Mouse (Mus musculus): ENCODE data around the gene Osbpl5. TPM values are rescaled to one million over a fixed set of nuclear protein-coding genes. Genes with fewer than 3 reads are reported as not detected.

Osbpl5 gene
- polyA plus RNA-seq, 1 experiment from 2014 or later: 27.6 TPM

- peaks cover 25% of the 10 kb centered on the region for H3K4me1 ChIP-seq (replicated peaks)
- no peak overlapping the region for H3K9ac ChIP-seq
- no peak overlapping the region for H3K4me2 ChIP-seq
- peaks cover 33% of the 10 kb centered on the region for H3K36me3 ChIP-seq
- WGBS: 72% methylated on average over 1 of the region's 1 CpGs
- no peak for ATAC-seq (ENCODE audit: low FRiP score)
- H3K4me3 ChIP-seq: no peak overlapping the region
- no peak overlapping the region for H3K27ac ChIP-seq
- no peaks in the 10 kb centered on the region for H3K27me3 ChIP-seq
- H3K9me3 ChIP-seq: no peaks in the 10 kb centered on the region
Observed at GRCm38 (mm10) chr7:143717811-143718210, 39.0 kb downstream of the Osbpl5 start.

DNA sequence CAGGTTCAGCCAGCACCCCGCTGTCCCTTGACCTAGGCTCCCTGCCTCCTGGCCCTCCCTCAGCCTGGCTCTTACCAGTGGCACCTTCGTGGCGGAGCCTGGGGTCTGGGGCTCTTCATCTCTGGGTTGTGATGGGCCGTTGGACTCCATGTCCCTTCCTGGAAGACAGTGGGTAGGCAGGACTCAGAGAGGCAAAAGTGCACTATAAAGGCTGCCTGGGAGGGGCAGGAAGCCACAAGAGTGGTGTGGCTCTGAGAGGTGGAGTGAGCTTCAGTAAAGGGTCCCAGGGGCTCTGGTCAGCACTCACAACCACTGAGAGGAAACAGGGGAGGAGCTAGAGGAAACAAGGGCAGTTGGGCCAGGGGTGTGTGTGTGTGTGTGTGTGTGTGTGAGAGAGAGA is 43.4 kb downstream of the Osbpl5 start:
- H3K27ac ChIP-seq: no peak overlapping the region; the same call in 1 of the 2 replicates
- H3K27me3 ChIP-seq: no peaks in the 10 kb centered on the region
- peaks cover 71% of the 10 kb centered on the region for H3K36me3 ChIP-seq
- no peak overlapping the region for H3K4me3 ChIP-seq
- H3K4me1 ChIP-seq (replicated peaks): peaks cover 20% of the 10 kb centered on the region
- H3K4me2 ChIP-seq: no peak overlapping the region
- 89% methylated on average over 4 of the region's 4 CpGs for WGBS
- ATAC-seq (ENCODE audit: low FRiP score): no peak
- H3K9ac ChIP-seq: no peak overlapping the region
- H3K9me3 ChIP-seq: no peaks in the 10 kb centered on the region

- Histone ChIP-seq H3K4me1 (replicated peaks) (peaks cover 17% of the 10 kb centered on the region), H3K9ac (no peak overlapping the region), H3K9me3 (no peaks in the 10 kb centered on the region), H3K36me3 (peaks cover 76% of the 10 kb centered on the region), H3K4me3 (no peak overlapping the region), H3K4me2 (no peak overlapping the region), H3K27me3 (no peaks in the 10 kb centered on the region), H3K27ac (no peak overlapping the region; the same call in 1 of the 2 replicates)
- no peak for ATAC-seq (ENCODE audit: low FRiP score)
- WGBS: 83% methylated on average over 8 of the region's 8 CpGs
Observed at GRCm38 (mm10) chr7:143712771-143713348, 43.9 kb downstream of the Osbpl5 start.

- H3K27me3 ChIP-seq: no peaks in the 10 kb centered on the region
- no peak for ATAC-seq (ENCODE audit: low FRiP score)
- H3K4me2 ChIP-seq: no peak overlapping the region
- H3K4me1 ChIP-seq (replicated peaks): peaks cover 13% of the 10 kb centered on the region
- peaks cover 78% of the 10 kb centered on the region for H3K36me3 ChIP-seq
- H3K4me3 ChIP-seq: no peak overlapping the region
- H3K9me3 ChIP-seq: no peaks in the 10 kb centered on the region
- WGBS: 68% methylated on average over 4 of the region's 4 CpGs
- H3K27ac ChIP-seq: peak overlapping the region; percentile 18; the same call in 1 of the 2 replicates
- H3K9ac ChIP-seq: no peak overlapping the region
Observed at GRCm38 (mm10) chr7:143712023-143712422, 44.8 kb downstream of the Osbpl5 start.

DNA sequence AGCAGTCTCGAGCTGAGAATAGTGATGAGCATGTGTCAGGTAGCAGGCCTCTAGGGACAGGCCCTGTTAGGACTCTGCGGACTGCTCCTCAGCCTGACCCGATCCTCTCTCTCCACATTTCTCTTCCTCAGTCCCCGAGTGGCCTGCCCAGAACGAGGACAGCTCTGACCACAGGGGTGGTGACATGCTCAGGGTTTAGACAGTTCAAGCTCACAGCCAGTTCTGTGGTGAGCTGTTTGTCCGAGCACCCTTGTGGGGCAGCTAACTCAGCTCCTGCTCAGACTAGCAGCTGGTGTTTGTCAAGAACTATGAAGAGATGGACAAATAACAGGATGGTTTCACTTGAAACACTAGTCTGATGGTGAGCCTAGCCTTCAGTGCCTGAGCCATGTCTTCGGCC is 45.4 kb downstream of the Osbpl5 start:
- no peak overlapping the region for H3K9ac ChIP-seq
- 73% methylated on average over 7 of the region's 7 CpGs for WGBS
- peaks cover 13% of the 10 kb centered on the region for H3K4me1 ChIP-seq (replicated peaks)
- no peak for ATAC-seq (ENCODE audit: low FRiP score)
- no peak overlapping the region for H3K4me2 ChIP-seq
- H3K36me3 ChIP-seq: peaks cover 79% of the 10 kb centered on the region
- no peak overlapping the region for H3K4me3 ChIP-seq
- no peak overlapping the region for H3K27ac ChIP-seq
- no peaks in the 10 kb centered on the region for H3K27me3 ChIP-seq
- H3K9me3 ChIP-seq: no peaks in the 10 kb centered on the region

DNA sequence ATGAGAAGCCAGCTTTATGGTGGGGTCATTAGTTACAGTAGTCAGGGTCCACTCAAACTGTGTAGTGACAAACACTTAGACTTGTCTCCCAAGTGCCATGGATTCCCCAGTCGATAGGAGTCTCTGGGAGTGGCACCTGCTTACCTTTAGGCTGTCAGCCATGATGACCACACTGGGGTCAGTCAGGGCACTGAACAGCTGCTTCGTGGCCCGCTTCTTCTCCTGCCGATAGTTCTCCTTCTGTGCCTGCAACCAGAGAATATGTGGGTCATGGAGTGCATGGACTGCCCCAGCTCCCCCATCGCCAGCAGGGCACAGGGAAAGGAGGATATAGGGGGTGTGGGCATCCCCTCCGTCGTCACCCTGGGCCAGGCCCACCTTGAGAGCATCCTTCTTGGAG is 47.4 kb downstream of the Osbpl5 start:
- no peaks in the 10 kb centered on the region for H3K9me3 ChIP-seq
- WGBS: 97% methylated on average over 7 of the region's 7 CpGs
- H3K4me2 ChIP-seq: no peak overlapping the region
- no peak for ATAC-seq (ENCODE audit: low FRiP score)
- H3K4me3 ChIP-seq: no peak overlapping the region
- no peak overlapping the region for H3K27ac ChIP-seq
- peaks cover 82% of the 10 kb centered on the region for H3K36me3 ChIP-seq
- H3K4me1 ChIP-seq (replicated peaks): peaks cover 13% of the 10 kb centered on the region
- no peaks in the 10 kb centered on the region for H3K27me3 ChIP-seq
- H3K9ac ChIP-seq: no peak overlapping the region

- H3K4me2 ChIP-seq: no peak overlapping the region
- no peak overlapping the region for H3K9ac ChIP-seq
- peak; percentile 81; the same call in 1 of the 2 replicates for ATAC-seq (ENCODE audit: low FRiP score)
- WGBS: 37% methylated on average over 7 of the region's 7 CpGs
- H3K9me3 ChIP-seq: no peaks in the 10 kb centered on the region
- H3K36me3 ChIP-seq: peaks cover 82% of the 10 kb centered on the region
- no peaks in the 10 kb centered on the region for H3K27me3 ChIP-seq
- no peak overlapping the region for H3K4me3 ChIP-seq
- H3K4me1 ChIP-seq (replicated peaks): peaks cover under 1% of the 10 kb centered on the region
- 0 out of 2 replicates have a peak overlapping the region, but pooled peaks have one; percentile 35 for H3K27ac ChIP-seq
Observed at GRCm38 (mm10) chr7:143706697-143707438, 49.9 kb downstream of the Osbpl5 start.

DNA sequence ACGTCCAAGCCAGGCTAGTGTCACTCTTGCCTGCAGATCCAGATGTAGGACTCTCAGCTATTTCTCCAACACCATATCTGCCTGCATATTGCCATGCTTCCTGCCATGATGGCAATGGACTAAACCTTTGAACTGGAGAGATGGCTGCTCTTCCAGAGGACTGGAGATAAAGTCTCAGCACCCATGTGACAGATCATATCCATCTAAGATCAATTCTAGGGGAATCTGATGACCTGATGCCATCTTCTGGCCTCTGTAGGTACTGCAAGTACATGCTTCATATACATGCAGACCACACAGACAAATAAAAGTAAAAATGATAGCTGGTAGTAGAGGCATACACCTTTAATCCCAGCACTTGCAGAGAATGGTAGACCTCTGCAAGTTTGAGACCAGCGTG is 60.6 kb downstream of the Osbpl5 start:
- ATAC-seq (ENCODE audit: low FRiP score): no peak
- Histone ChIP-seq H3K4me2 (no peak overlapping the region), H3K27me3 (no peaks in the 10 kb centered on the region), H3K9me3 (no peaks in the 10 kb centered on the region), H3K36me3 (peaks cover 89% of the 10 kb centered on the region), H3K4me3 (no peak overlapping the region), H3K4me1 (replicated peaks) (no peaks in the 10 kb centered on the region), H3K9ac (no peak overlapping the region), H3K27ac (no peak overlapping the region)
- WGBS: 64% methylated on average over 2 of the region's 2 CpGs

DNA sequence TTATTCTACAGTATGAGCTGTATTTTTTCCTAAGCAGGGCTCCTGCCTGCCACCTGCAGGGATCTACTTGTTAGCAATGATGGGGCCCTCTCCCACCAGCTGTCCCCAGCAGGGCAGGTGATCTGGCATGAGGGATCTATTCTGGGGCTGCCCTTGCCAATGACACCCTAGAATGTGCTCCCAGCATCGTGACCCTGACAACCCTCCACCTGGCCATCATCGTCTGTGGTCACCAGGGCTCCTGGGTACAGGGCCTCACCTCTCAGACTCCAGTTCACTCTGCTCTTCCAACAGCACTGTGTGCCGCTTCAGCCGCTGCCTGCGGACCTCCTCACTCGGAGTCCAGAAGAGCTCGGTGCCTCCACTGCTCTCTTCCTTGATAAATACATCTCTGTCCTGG is 62.2 kb downstream of the Osbpl5 start:
- peaks cover 93% of the 10 kb centered on the region for H3K36me3 ChIP-seq
- WGBS: 94% methylated on average over 7 of the region's 7 CpGs

DNA sequence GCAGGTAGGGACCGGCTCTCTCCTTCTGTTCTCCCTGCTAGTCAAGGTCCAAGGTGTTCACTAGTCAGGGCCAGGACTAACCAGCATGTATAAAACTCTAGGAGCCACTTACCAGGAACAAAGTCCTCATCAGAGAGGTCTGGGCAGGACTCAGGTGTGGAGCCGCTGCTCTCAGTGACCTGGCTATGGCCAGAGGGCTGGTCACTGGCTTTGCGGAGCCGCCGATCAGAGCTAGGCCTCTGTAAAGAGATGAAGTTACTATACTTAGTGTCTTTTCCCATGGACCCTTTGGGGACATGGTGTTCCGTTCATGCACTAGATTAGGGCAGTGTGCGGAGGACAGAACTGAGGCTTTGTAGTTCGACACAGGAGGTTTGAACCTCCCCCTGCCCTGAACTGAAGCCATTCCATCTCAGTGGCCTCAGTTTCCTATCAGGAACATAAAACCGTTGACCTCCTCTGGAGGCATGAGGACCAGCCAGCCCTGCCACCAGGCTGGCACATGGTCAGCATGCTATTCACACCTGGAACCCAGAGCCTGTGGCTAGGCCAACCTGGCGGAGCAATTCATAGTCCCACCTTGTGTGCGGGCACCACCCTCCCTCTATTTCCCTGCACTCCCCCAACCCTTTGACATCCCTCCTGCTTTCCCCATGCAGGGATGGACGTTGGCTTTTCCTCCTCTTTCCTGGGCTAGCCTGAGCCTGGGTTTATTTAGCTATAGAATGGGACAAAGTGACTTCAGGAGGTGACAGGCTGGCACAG is 63.9 kb downstream of the Osbpl5 start:
- H3K4me2 ChIP-seq: no peak overlapping the region
- H3K4me3 ChIP-seq: no peak overlapping the region
- ATAC-seq (ENCODE audit: low FRiP score): no peak
- no peak overlapping the region for H3K9ac ChIP-seq
- no peaks in the 10 kb centered on the region for H3K4me1 ChIP-seq (replicated peaks)
- peaks cover 97% of the 10 kb centered on the region for H3K36me3 ChIP-seq
- 91% methylated on average over 12 of the region's 12 CpGs for WGBS
- H3K27me3 ChIP-seq: peaks cover 5% of the 10 kb centered on the region; the same call in 1 of the 2 replicates
- no peaks in the 10 kb centered on the region for H3K9me3 ChIP-seq
- H3K27ac ChIP-seq: no peak overlapping the region

More for the DNA sequence above, 62.2 kb downstream of the Osbpl5 start:
- H3K27me3 ChIP-seq: no peaks in the 10 kb centered on the region
- no peak overlapping the region for H3K9ac ChIP-seq
- no peaks in the 10 kb centered on the region for H3K9me3 ChIP-seq
- H3K4me1 ChIP-seq (replicated peaks): no peaks in the 10 kb centered on the region
- no peak for ATAC-seq (ENCODE audit: low FRiP score)
- H3K4me2 ChIP-seq: no peak overlapping the region
- no peak overlapping the region for H3K27ac ChIP-seq
- H3K4me3 ChIP-seq: no peak overlapping the region

DNA sequence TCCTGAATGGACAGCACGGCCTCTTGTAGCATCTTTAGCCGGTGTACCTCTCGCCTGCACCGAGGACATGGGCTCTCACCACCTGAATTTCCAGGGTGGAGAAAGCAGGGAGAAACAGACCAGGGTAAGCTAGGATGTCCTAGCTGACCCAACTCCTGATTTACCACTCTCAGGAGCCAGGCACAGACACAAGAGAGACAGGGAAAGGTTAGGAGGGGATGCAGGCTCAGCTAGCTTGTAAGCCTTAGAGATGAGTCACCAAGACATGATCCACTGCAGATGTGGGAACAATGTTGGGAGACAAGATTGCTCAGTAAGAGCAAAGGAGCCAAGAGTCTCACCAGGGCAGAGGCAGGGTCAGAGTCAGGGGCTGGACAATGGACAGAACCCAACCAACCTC is 64.9 kb downstream of the Osbpl5 start:
- peaks cover 93% of the 10 kb centered on the region for H3K36me3 ChIP-seq
- H3K4me1 ChIP-seq (replicated peaks): no peaks in the 10 kb centered on the region
- no peak overlapping the region for H3K27ac ChIP-seq
- H3K4me3 ChIP-seq: no peak overlapping the region
- H3K9me3 ChIP-seq: no peaks in the 10 kb centered on the region
- H3K4me2 ChIP-seq: no peak overlapping the region
- H3K9ac ChIP-seq: no peak overlapping the region
- WGBS: 97% methylated on average over 4 of the region's 4 CpGs
- peaks cover 11% of the 10 kb centered on the region; the same call in 1 of the 2 replicates for H3K27me3 ChIP-seq
- no peak for ATAC-seq (ENCODE audit: low FRiP score)

- WGBS: 92% methylated on average over 5 of the region's 5 CpGs
- no peak overlapping the region for H3K9ac ChIP-seq
Observed at GRCm38 (mm10) chr7:143691181-143691580, 65.6 kb downstream of the Osbpl5 start.

More at GRCm38 (mm10) chr7:143691181-143691580, 65.6 kb downstream of the Osbpl5 start:
- H3K36me3 ChIP-seq: peaks cover 86% of the 10 kb centered on the region
- H3K9me3 ChIP-seq: no peaks in the 10 kb centered on the region
- H3K4me2 ChIP-seq: no peak overlapping the region
- H3K27me3 ChIP-seq: peaks cover 14% of the 10 kb centered on the region; the same call in 1 of the 2 replicates
- no peaks in the 10 kb centered on the region for H3K4me1 ChIP-seq (replicated peaks)
- no peak overlapping the region for H3K4me3 ChIP-seq
- no peak for ATAC-seq (ENCODE audit: low FRiP score)
- no peak overlapping the region for H3K27ac ChIP-seq

Data from hindbrain, embryonic 13.5 days (tissue).